Mouse (Mus musculus): ENCODE data around the gene Eef1b2.

Eef1b2 gene

GRCm38 (mm10) chr1:63195848-63196512 lies 19.4 kb downstream of the Eef1b2 start:
- DNase-seq = no peak

DNA sequence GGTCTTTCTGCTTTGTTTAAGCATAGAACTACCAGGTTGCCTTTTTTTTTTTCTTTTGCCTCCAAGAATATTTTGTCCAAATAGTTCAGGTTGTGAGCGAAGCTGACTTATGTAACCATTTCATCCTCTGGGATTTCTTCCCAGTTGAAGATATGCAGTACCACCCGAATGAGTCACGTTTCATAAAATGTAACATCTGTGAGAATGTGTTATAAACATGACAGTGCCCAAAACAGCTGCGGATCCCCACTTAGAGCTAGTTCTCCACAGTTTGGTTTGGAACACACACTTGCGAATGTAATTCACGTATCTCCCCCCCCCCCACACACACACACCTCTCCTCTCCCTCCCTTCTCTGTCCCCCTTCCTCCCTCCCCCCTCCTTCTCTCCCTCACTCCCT lies 22.8 kb downstream of the Eef1b2 start:
- DNase-seq = no peak

- DNase-seq = no peak
These were observed 23.7 kb downstream of the Eef1b2 start for GRCm38 (mm10) chr1:63200322-63200721.

- DNase-seq = no peak
These were observed 25.0 kb downstream of the Eef1b2 start for GRCm38 (mm10) chr1:63201672-63202071.

GRCm38 (mm10) chr1:63203471-63203870 lies 26.8 kb downstream of the Eef1b2 start:
- DNase-seq = no peak

DNA sequence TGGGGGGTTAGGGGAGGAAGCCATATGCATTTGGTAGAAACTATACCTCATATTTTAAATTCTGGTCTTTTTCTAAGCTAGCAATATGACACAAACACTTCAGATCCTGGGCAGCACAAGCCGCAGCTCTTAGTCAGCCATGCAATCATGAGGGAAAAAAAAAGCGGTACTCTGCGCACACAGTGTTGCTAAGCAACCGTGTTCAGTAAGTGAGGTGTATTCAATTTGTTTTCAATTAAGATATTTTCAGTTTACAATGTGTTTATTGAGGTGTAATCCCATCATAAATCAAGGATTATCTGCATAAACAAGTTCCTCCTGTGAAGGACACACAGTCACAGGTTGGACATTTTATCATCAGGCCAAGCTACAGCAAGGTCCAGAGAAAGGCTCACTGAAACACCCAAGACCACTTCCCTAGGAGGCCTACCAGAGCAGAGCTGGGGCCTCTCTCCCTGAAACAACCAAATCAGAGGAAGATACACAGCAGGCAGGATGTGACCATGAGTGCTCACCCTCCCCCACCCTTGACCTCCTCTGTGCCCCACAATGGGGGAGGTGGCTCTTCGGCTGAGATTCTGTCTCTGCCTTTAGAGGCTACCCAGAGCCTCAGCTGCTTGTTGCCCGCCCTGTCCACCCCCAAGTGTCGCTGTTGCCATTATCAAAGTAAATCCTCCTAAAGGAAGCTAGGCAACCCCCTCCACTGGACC lies 27.5 kb downstream of the Eef1b2 start:
- no peak for DNase-seq

DNA sequence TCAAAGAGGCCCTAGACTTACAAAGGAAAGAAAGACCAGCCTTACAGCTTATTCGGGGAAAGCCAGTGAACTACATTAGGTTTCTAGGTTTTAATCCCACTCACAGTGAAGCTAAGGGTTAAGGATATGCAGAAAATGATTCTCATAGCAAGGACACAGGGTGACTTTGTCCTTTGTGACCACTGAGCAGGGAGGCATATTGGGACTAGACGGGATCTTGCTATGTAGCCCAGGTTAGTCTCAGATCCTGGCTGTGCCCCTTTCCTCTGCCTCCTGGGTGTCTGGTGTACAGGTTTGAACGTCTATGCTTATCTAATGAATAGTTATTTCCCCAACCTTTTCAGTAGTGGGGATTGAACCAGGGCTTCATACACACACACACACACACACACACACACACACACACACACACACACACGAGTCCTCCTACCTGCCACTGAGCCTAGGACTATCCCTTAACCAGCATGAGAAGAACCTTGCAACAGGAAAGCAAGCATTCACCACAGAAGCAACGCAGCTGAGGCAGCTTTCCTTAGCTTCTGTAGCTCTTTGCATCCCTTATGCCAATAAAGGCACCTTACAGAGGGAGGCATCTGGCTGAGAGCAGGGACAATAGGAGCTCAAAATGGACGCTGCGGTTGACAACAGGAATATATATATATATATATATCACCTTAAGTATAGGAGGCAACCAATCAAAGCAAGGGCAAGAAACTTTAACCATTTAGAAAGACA lies 28.2 kb downstream of the Eef1b2 start:
- no peak for DNase-seq

DNA sequence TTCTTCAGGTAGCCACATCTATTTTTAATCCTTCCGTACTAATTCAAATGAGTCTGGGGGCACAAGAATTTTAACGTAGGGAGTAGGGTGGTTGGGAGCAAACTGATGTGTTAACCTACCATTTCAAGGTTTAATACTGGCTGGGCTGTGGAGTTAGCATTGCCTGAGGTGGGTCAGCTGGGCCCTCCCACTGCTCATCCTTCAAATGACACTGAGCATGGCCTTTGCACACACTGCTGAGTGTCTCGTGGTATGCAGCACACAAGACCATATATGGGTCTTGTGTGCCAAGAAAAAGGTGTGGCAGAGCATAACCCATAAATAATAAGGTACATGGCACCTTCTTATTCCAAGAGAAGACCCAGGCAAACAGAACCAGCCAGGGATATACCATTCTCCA lies 31.0 kb downstream of the Eef1b2 start:
- no peak for DNase-seq

GRCm38 (mm10) chr1:63209861-63210529 lies 33.4 kb downstream of the Eef1b2 start:
- no peak for DNase-seq

- no peak for DNase-seq
These were observed 37.0 kb downstream of the Eef1b2 start for GRCm38 (mm10) chr1:63213478-63214270.

DNA sequence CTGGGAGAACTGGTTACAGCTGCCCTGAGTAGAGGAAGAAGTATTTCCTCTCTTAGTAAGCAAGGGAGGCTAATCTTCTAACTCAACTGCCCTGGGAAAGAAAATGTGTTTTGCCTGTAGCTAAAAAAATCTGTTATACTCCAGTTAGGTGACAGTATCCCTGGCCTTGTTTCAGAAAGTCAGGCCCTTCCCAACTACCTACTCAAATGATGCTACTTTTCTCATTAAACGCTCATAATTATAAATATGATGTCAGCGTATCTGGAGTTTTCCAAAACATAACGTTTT lies 37.6 kb downstream of the Eef1b2 start, which contains the start of gene Gpr1:
TSS of gene Gpr1 (minus strand) at position 273 of the 288 bp plus-strand sequence.
- no peak for DNase-seq

- no peak for DNase-seq
These were observed 38.0 kb downstream of the Eef1b2 start for GRCm38 (mm10) chr1:63214631-63215030.

GRCm38 (mm10) chr1:63219277-63219676 lies 42.7 kb downstream of the Eef1b2 start:
- no peak for DNase-seq

- no peak for DNase-seq
These were observed 48.4 kb downstream of the Eef1b2 start for GRCm38 (mm10) chr1:63225009-63225408.

DNA sequence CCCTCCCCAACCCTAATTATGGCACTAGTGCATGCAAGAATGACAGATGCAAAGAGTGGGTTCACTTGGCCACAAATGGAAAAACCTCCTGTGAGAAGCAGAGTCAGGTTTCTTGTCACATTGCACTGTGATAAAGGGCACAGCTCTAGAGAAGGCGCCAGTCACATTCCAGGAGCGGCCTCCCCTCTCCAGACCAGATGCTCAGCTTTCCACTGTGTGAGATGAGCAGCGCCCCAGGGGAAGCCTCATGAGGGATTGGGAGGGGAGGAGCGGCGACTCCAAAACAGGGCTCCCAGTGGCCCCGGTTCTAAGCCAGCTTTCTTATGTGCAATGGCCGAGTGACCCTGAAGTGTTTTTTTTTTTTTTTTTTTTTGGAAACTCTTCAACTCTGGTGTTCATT lies 49.3 kb downstream of the Eef1b2 start:
- DNase-seq = no peak

GRCm38 (mm10) chr1:63227241-63227640 lies 50.6 kb downstream of the Eef1b2 start:
- no peak for DNase-seq

Measured in cerebellum, adult 11 months (tissue).